Mouse (Mus musculus) adrenal gland, postnatal 10 days (tissue): Measurements from ENCODE around the gene Asb2. TPM values are rescaled to one million over a fixed set of nuclear protein-coding genes. Genes with fewer than 3 reads are reported as not detected.

Source experiments
- DNase-seq: peaks from one replicate; pipeline ENCODE4 v3.0.0; 2021; ENCODE audit warnings: mixed read lengths
- total RNA-seq, 2 experiments: library from RNA; stranded (reverse); gene quantifications; 2 replicates each; pipeline ENCODE4 v1.2.3; 2021

The Asb2 gene
- total RNA-seq, 2 experiments from 2014 or later = 5.5 to 20.3 TPM

GRCm38 (mm10) chr12:103361539-103362307, 5.9 kb upstream of the Asb2 start:
- DNase-seq = no peak

- no peak for DNase-seq
Measured at GRCm38 (mm10) chr12:103360812-103361211, 5.0 kb upstream of the Asb2 start.

- DNase-seq = no peak
Measured at GRCm38 (mm10) chr12:103358951-103359801, 3.4 kb upstream of the Asb2 start.

GRCm38 (mm10) chr12:103358216-103358615, 2.4 kb upstream of the Asb2 start:
- DNase-seq = no peak

- DNase-seq = no peak
Measured at GRCm38 (mm10) chr12:103356415-103356748, 581 bp upstream of the Asb2 start.

- peak; percentile 79 for DNase-seq
Measured at GRCm38 (mm10) chr12:103353538-103353937, 2.3 kb downstream of the Asb2 start.

- DNase-seq = no peak
Measured at GRCm38 (mm10) chr12:103352735-103353134, 3.1 kb downstream of the Asb2 start.

GRCm38 (mm10) chr12:103348506-103348905, 7.3 kb downstream of the Asb2 start:
- DNase-seq = peak; percentile 89

- DNase-seq = no peak
Measured at GRCm38 (mm10) chr12:103347406-103347805, 8.4 kb downstream of the Asb2 start.

GRCm38 (mm10) chr12:103346945-103347344, 8.9 kb downstream of the Asb2 start:
- no peak for DNase-seq

GRCm38 (mm10) chr12:103344934-103345333, 10.9 kb downstream of the Asb2 start:
- DNase-seq = no peak

- no peak for DNase-seq
Measured at GRCm38 (mm10) chr12:103343456-103343855, 12.3 kb downstream of the Asb2 start.

- no peak for DNase-seq
Measured at GRCm38 (mm10) chr12:103341212-103341611, 14.6 kb downstream of the Asb2 start.

- no peak for DNase-seq
Measured at GRCm38 (mm10) chr12:103338162-103338798, 17.5 kb downstream of the Asb2 start.

- DNase-seq = no peak
Measured at GRCm38 (mm10) chr12:103336766-103337165, 19.0 kb downstream of the Asb2 start.

GRCm38 (mm10) chr12:103333426-103333825, 22.4 kb downstream of the Asb2 start:
- no peak for DNase-seq

GRCm38 (mm10) chr12:103332879-103333278, 22.9 kb downstream of the Asb2 start:
- DNase-seq = no peak

- DNase-seq = no peak
Measured at GRCm38 (mm10) chr12:103331491-103331890, 24.3 kb downstream of the Asb2 start.

- peak; percentile 71 for DNase-seq
Measured at GRCm38 (mm10) chr12:103328448-103329191, 27.2 kb downstream of the Asb2 start.

GRCm38 (mm10) chr12:103327107-103327506, 28.7 kb downstream of the Asb2 start:
- no peak for DNase-seq

- DNase-seq = no peak
Measured at GRCm38 (mm10) chr12:103326569-103326968, 29.2 kb downstream of the Asb2 start.

- peak; percentile 93 for DNase-seq
Measured at GRCm38 (mm10) chr12:103325156-103325857, 30.5 kb downstream of the Asb2 start.
